Mouse (Mus musculus): ENCODE measurements around the gene Spag8. TPM values are rescaled to one million over a fixed set of nuclear protein-coding genes. Genes with fewer than 3 reads are reported as not detected.

The Spag8 gene
- polyA plus RNA-seq, 1 experiment, result 0.04 TPM

- H3K4me3 ChIP-seq (ENCODE audit: insufficient read depth, poor library complexity, severe bottlenecking), result no peak overlapping the region
- TF ChIP-seq MYOD1 (IDR thresholded peaks at IDR 0.05; ENCODE audit: control insufficient read depth, insufficient read length, low read depth), result no peak
- no peak for TF ChIP-seq MYOG (IDR thresholded peaks at IDR 0.05; ENCODE audit: control insufficient read depth, extremely low read depth, insufficient read length)
- TF ChIP-seq CEBPB (IDR thresholded peaks at IDR 0.05; ENCODE audit: low read depth), result no peak
- no peak for TF ChIP-seq CTCF (IDR thresholded peaks at IDR 0.05; ENCODE audit: control insufficient read depth, insufficient read depth, insufficient read length)
- TF ChIP-seq USF1 (IDR thresholded peaks at IDR 0.05; ENCODE audit: low read depth), result no peak
- TF ChIP-seq FOSL1 (IDR thresholded peaks at IDR 0.05; ENCODE audit: insufficient read depth, low read length, poor library complexity, severe bottlenecking), result no peak
- no peak for TF ChIP-seq MAX (IDR thresholded peaks at IDR 0.05)
- H3ac ChIP-seq (ENCODE audit: control insufficient read depth, insufficient read length, low read depth), result no peak overlapping the region
- H3K36me3 ChIP-seq (ENCODE audit: control insufficient read depth, insufficient read depth), result no peaks in the 10 kb centered on the region
- peaks cover 28% of the 10 kb centered on the region for H3K27me3 ChIP-seq (ENCODE audit: control insufficient read depth, insufficient read depth, insufficient read length)
- no peaks in the 10 kb centered on the region for H3K79me2 ChIP-seq (ENCODE audit: control insufficient read depth, insufficient read depth)
- H3K79me3 ChIP-seq (ENCODE audit: low read depth), result no peaks in the 10 kb centered on the region
Measured at GRCm38 (mm10) chr4:43657146-43657545, 3.8 kb upstream of the Spag8 start.

GRCm38 (mm10) chr4:43656339-43657109, 3.1 kb upstream of the Spag8 start, which contains the start of gene Hint2:
Gene Hint2, minus strand, starts transcription at chr4:43656466.
- H3ac ChIP-seq (ENCODE audit: control insufficient read depth, insufficient read length, low read depth), result peak within 1 kb of the TSS; percentile 79
- peaks cover 22% of the 10 kb centered on the region for H3K27me3 ChIP-seq (ENCODE audit: control insufficient read depth, insufficient read depth, insufficient read length)
- no peaks in the 10 kb centered on the region for H3K36me3 ChIP-seq (ENCODE audit: control insufficient read depth, insufficient read depth)
- H3K79me3 ChIP-seq (ENCODE audit: low read depth), result no peaks in the 10 kb centered on the region
- no peaks in the 10 kb centered on the region for H3K79me2 ChIP-seq (ENCODE audit: control insufficient read depth, insufficient read depth)
- H3K4me3 ChIP-seq (ENCODE audit: insufficient read depth, poor library complexity, severe bottlenecking), result peak within 1 kb of the TSS; percentile 49
- TF ChIP-seq CTCF (IDR thresholded peaks at IDR 0.05; ENCODE audit: control insufficient read depth, insufficient read depth, insufficient read length) (no peak), MYOD1 (IDR thresholded peaks at IDR 0.05; ENCODE audit: control insufficient read depth, insufficient read length, low read depth) (no peak), MAX (IDR thresholded peaks at IDR 0.05) (no peak), USF1 (IDR thresholded peaks at IDR 0.05; ENCODE audit: low read depth) (no peak), FOSL1 (IDR thresholded peaks at IDR 0.05; ENCODE audit: insufficient read depth, low read length, poor library complexity, severe bottlenecking) (no peak), MYOG (IDR thresholded peaks at IDR 0.05; ENCODE audit: control insufficient read depth, extremely low read depth, insufficient read length) (no peak), CEBPB (IDR thresholded peaks at IDR 0.05; ENCODE audit: low read depth) (no peak)

GRCm38 (mm10) chr4:43655656-43656338, 2.4 kb upstream of the Spag8 start:
- Histone ChIP-seq H3K36me3 (ENCODE audit: control insufficient read depth, insufficient read depth) (no peaks in the 10 kb centered on the region), H3K4me3 (ENCODE audit: insufficient read depth, poor library complexity, severe bottlenecking) (peak overlapping the region; percentile 49), H3K79me3 (ENCODE audit: low read depth) (no peaks in the 10 kb centered on the region), H3K27me3 (ENCODE audit: control insufficient read depth, insufficient read depth, insufficient read length) (peaks cover 15% of the 10 kb centered on the region), H3ac (ENCODE audit: control insufficient read depth, insufficient read length, low read depth) (peak overlapping the region; percentile 79), H3K79me2 (ENCODE audit: control insufficient read depth, insufficient read depth) (no peaks in the 10 kb centered on the region)
- no peak for TF ChIP-seq USF1 (IDR thresholded peaks at IDR 0.05; ENCODE audit: low read depth)
- no peak for TF ChIP-seq CEBPB (IDR thresholded peaks at IDR 0.05; ENCODE audit: low read depth)
- no peak for TF ChIP-seq FOSL1 (IDR thresholded peaks at IDR 0.05; ENCODE audit: insufficient read depth, low read length, poor library complexity, severe bottlenecking)
- TF ChIP-seq MYOD1 (IDR thresholded peaks at IDR 0.05; ENCODE audit: control insufficient read depth, insufficient read length, low read depth), result no peak
- TF ChIP-seq MYOG (IDR thresholded peaks at IDR 0.05; ENCODE audit: control insufficient read depth, extremely low read depth, insufficient read length), result no peak
- no peak for TF ChIP-seq MAX (IDR thresholded peaks at IDR 0.05)
- no peak for TF ChIP-seq CTCF (IDR thresholded peaks at IDR 0.05; ENCODE audit: control insufficient read depth, insufficient read depth, insufficient read length)

GRCm38 (mm10) chr4:43652726-43653125, 668 bp downstream of the Spag8 start:
- Histone ChIP-seq H3K79me2 (ENCODE audit: control insufficient read depth, insufficient read depth) (no peaks in the 10 kb centered on the region), H3ac (ENCODE audit: control insufficient read depth, insufficient read length, low read depth) (no peak overlapping the region), H3K27me3 (ENCODE audit: control insufficient read depth, insufficient read depth, insufficient read length) (no peaks in the 10 kb centered on the region), H3K36me3 (ENCODE audit: control insufficient read depth, insufficient read depth) (no peaks in the 10 kb centered on the region), H3K4me3 (ENCODE audit: insufficient read depth, poor library complexity, severe bottlenecking) (no peak overlapping the region), H3K79me3 (ENCODE audit: low read depth) (no peaks in the 10 kb centered on the region)
- no peak for TF ChIP-seq FOSL1 (IDR thresholded peaks at IDR 0.05; ENCODE audit: insufficient read depth, low read length, poor library complexity, severe bottlenecking)
- TF ChIP-seq MYOD1 (IDR thresholded peaks at IDR 0.05; ENCODE audit: control insufficient read depth, insufficient read length, low read depth), result no peak
- no peak for TF ChIP-seq MAX (IDR thresholded peaks at IDR 0.05)
- TF ChIP-seq CTCF (IDR thresholded peaks at IDR 0.05; ENCODE audit: control insufficient read depth, insufficient read depth, insufficient read length), result no peak
- TF ChIP-seq MYOG (IDR thresholded peaks at IDR 0.05; ENCODE audit: control insufficient read depth, extremely low read depth, insufficient read length), result no peak
- no peak for TF ChIP-seq CEBPB (IDR thresholded peaks at IDR 0.05; ENCODE audit: low read depth)
- TF ChIP-seq USF1 (IDR thresholded peaks at IDR 0.05; ENCODE audit: low read depth), result no peak

- Histone ChIP-seq H3K36me3 (ENCODE audit: control insufficient read depth, insufficient read depth) (no peaks in the 10 kb centered on the region), H3K4me3 (ENCODE audit: insufficient read depth, poor library complexity, severe bottlenecking) (no peak overlapping the region), H3K27me3 (ENCODE audit: control insufficient read depth, insufficient read depth, insufficient read length) (no peaks in the 10 kb centered on the region), H3K79me3 (ENCODE audit: low read depth) (no peaks in the 10 kb centered on the region), H3K79me2 (ENCODE audit: control insufficient read depth, insufficient read depth) (no peaks in the 10 kb centered on the region), H3ac (ENCODE audit: control insufficient read depth, insufficient read length, low read depth) (no peak overlapping the region)
- TF ChIP-seq MYOD1 (IDR thresholded peaks at IDR 0.05; ENCODE audit: control insufficient read depth, insufficient read length, low read depth) (no peak), MAX (IDR thresholded peaks at IDR 0.05) (no peak), MYOG (IDR thresholded peaks at IDR 0.05; ENCODE audit: control insufficient read depth, extremely low read depth, insufficient read length) (no peak), FOSL1 (IDR thresholded peaks at IDR 0.05; ENCODE audit: insufficient read depth, low read length, poor library complexity, severe bottlenecking) (no peak), USF1 (IDR thresholded peaks at IDR 0.05; ENCODE audit: low read depth) (no peak), CEBPB (IDR thresholded peaks at IDR 0.05; ENCODE audit: low read depth) (no peak), CTCF (IDR thresholded peaks at IDR 0.05; ENCODE audit: control insufficient read depth, insufficient read depth, insufficient read length) (no peak)
Measured at GRCm38 (mm10) chr4:43649783-43650182, 3.6 kb downstream of the Spag8 start.

All from C2C12 (cell line).